Mouse (Mus musculus) intestine, embryonic 14.5 days (tissue): ENCODE data around the gene Hand2. TPM values are rescaled to one million over a fixed set of nuclear protein-coding genes. Genes with fewer than 3 reads are reported as not detected.

Experiments used
- ATAC-seq: fragments of 200-750 bp; cut with Nextera tagmentation; replicated peaks from 2 replicates; pipeline ENCODE4 v1.8.0; 2017; ENCODE audit warnings: low read depth, moderate number of reproducible peaks, moderate TSS enrichment, moderate library complexity; ENCODE audit not compliant: low FRiP score, low TSS enrichment
- DNase-seq: peaks from one replicate; pipeline ENCODE4 v3.0.0-alpha.2; 2018; ENCODE audit warnings: low spot score
- H3K27ac ChIP-seq: fragments of 300-500 bp; sonication (generic); 2 replicates; pipeline ENCODE4 v1.5.1; 2014; ENCODE audit warnings: low read depth, mild to moderate bottlenecking, control low read depth
- H3K27me3 ChIP-seq: fragments of 300-500 bp; sonication (generic); replicated peaks from 2 replicates; pipeline ENCODE4 v1.6.1; 2014; ENCODE audit warnings: low read length, control low read depth; ENCODE audit not compliant: control insufficient read depth, insufficient read depth
- H3K36me3 ChIP-seq: fragments of 300-500 bp; sonication (generic); 2 replicates; pipeline ENCODE4 v1.6.1; 2014; ENCODE audit warnings: low read length, control low read depth; ENCODE audit not compliant: control insufficient read depth, insufficient read depth
- H3K4me1 ChIP-seq: fragments of 300-500 bp; sonication (generic); replicated peaks from 2 replicates; pipeline ENCODE4 v1.6.1; 2014; ENCODE audit warnings: low read length, control low read depth, mixed read lengths; ENCODE audit not compliant: control insufficient read depth, insufficient read depth
- H3K4me2 ChIP-seq: fragments of 300-500 bp; sonication (generic); 2 replicates; pipeline ENCODE4 v1.6.1; 2014; ENCODE audit warnings: low read length
- H3K4me3 ChIP-seq: fragments of 300-500 bp; sonication (generic); 2 replicates; pipeline ENCODE4 v1.5.1; 2014; ENCODE audit warnings: low read depth, low read length, control low read depth, mixed read lengths
- H3K9ac ChIP-seq: fragments of 300-500 bp; sonication (generic); 2 replicates; pipeline ENCODE4 v1.6.1; 2014; ENCODE audit warnings: mild to moderate bottlenecking, low read length
- H3K9me3 ChIP-seq: fragments of 300-500 bp; sonication (generic); 2 replicates; pipeline ENCODE4 v1.6.1; 2016; ENCODE audit warnings: low read length, control low read depth; ENCODE audit not compliant: control insufficient read depth
- WGBS: fragments of 180-500 bp; shearing (Covaris S2); extraction: QIAGEN DNeasy Blood & Tissue Kit; methylation state at CpG from one replicate; pipeline ENCODE4 v1.1.7; 2014; 5-methylcytosine and 5-hydroxymethylcytosine counted together
- polyA plus RNA-seq: library from polyadenylated mRNA; unstranded; fragments of >200 nt; fragmentation: Nextera tagmentation; extraction: Ambion mirVana; gene quantifications from 2 replicates; pipeline ENCODE4 v1.2.1, GENCODE M21; 2014

The Hand2 gene
- polyA plus RNA-seq, 1 experiment from 2014 or later: 13.1 TPM

DNA sequence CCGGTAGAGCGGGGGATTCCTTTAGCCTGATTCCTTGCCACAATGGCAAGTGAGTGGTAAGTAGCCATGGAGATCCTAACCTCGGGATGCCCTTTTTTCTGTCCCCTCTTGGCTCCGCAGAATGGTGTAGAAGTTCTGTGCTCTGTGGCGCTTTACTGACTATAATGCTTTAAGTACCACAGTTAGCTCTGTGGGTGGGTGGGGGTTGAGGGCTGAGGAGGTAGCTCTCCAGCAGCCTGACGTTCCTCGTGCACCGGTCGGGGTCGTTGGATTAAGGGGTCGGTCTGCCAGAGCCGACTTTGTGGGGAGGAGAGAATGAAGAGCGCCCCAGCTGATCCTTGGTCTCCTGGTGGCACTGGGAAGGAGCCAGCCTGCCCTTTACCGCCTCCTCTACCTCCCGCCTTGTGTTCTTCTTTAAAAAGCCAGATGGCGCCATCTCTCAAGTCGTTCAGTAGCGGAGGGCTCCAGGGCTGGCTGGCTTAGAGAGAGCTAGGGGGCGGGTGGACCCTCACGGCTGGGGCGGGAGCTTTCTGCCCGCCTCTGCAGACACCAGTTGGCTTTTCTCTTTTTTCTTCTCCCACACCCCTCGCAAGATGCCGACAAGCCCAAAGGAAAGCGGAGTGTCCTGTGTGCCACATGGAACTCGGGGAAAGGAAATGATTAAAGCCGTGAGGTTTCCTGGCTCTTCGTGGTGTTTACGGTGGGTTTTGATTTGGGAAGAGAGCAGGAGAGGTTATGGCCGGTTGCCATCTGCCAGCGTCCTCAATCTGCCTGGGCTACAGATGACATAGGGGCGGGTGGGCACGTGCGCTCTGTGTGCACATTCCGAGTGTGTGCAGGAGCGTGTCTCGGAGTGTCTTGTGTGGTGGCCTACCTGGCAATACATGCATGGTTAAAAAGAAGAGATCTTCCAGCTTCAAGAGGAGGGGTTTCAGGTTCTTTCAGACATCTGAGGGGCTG, 32.8 kb downstream of the Hand2 start:
- H3K4me2 ChIP-seq: peak overlapping the region; percentile 56
- peaks cover 50% of the 10 kb centered on the region for H3K27me3 ChIP-seq
- peaks cover 10% of the 10 kb centered on the region; the same call in 1 of the 2 replicates for H3K4me1 ChIP-seq
- ATAC-seq: peak; percentile 84
- peak overlapping the region; percentile 31 for H3K9ac ChIP-seq
- peak; percentile 77 for DNase-seq
- peak overlapping the region; percentile 48 for H3K4me3 ChIP-seq
- WGBS: 4% methylated on average over 37 of the region's 37 CpGs
- H3K27ac ChIP-seq: no peak overlapping the region
- no peaks in the 10 kb centered on the region for H3K36me3 ChIP-seq
- H3K9me3 ChIP-seq: no peaks in the 10 kb centered on the region

DNA sequence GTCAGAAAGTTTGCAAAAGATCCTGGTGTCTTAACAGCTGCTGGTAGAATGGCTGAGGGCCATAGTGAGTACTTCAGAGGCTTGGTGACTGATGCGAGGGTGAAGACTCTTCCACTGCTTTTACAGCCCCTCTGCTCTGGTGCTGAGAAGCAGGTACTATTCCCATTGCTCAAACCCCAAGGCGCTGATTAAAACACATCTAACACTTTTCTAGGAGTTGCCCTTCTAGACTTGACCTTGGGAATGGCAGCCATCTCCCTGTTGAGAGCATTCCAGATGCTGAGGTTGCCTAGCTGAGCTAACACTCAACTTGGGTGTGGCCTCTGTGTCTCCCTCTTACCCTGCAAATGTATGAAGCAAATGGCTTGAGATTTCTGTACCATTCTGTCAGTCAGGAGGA, 34.1 kb downstream of the Hand2 start:
- ATAC-seq: no peak
- Histone ChIP-seq H3K36me3 (no peaks in the 10 kb centered on the region), H3K27me3 (peaks cover 38% of the 10 kb centered on the region), H3K4me3 (no peak overlapping the region), H3K27ac (no peak overlapping the region), H3K4me1 (0 out of 2 replicates have a peak, but pooled peaks cover 3% of the 10 kb centered on the region), H3K4me2 (no peak overlapping the region), H3K9me3 (no peaks in the 10 kb centered on the region), H3K9ac (no peak overlapping the region)
- DNase-seq: no peak
- 65% methylated on average over 2 of the region's 2 CpGs for WGBS

GRCm38 (mm10) chr8:57356529-57357325, 35.9 kb downstream of the Hand2 start:
- H3K4me3 ChIP-seq: no peak overlapping the region
- no peak for DNase-seq
- H3K27me3 ChIP-seq: peaks cover 29% of the 10 kb centered on the region
- H3K27ac ChIP-seq: no peak overlapping the region
- H3K9me3 ChIP-seq: no peaks in the 10 kb centered on the region
- 56% methylated on average over 9 of the region's 9 CpGs for WGBS
- H3K36me3 ChIP-seq: no peaks in the 10 kb centered on the region
- H3K4me2 ChIP-seq: no peak overlapping the region
- H3K4me1 ChIP-seq: peaks cover 13% of the 10 kb centered on the region
- ATAC-seq: no peak
- no peak overlapping the region for H3K9ac ChIP-seq

DNA sequence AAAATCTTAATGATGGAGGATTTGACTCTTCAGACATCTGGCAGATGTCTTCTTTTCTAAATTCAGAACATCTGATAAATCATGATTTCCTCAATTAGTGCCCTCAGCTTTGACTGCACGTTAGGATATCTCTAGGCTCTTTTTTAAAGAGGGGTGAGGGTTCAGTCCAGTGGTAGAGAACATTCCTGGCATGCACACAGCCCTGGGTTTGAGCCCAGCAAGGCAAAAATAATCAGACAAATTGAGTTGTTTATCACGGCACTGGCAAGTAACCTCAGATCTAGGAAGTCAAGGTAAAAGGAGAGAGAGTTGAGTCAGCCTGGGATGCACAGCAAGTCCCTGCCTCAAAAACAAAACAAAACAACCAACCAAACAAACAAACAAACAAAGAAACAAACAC, 39.7 kb downstream of the Hand2 start:
- Histone ChIP-seq H3K27ac (no peak overlapping the region), H3K36me3 (no peaks in the 10 kb centered on the region), H3K4me1 (peaks cover 10% of the 10 kb centered on the region), H3K4me2 (no peak overlapping the region), H3K9me3 (no peaks in the 10 kb centered on the region), H3K4me3 (no peak overlapping the region), H3K27me3 (peaks cover 4% of the 10 kb centered on the region; the same call in 1 of the 2 replicates), H3K9ac (no peak overlapping the region)
- 35% methylated on average over 2 of the region's 2 CpGs for WGBS
- ATAC-seq (no peak), DNase-seq (peak; percentile 48)

- H3K4me3 ChIP-seq: no peak overlapping the region
- H3K27ac ChIP-seq: no peak overlapping the region
- H3K36me3 ChIP-seq: no peaks in the 10 kb centered on the region
- peaks cover 10% of the 10 kb centered on the region for H3K4me1 ChIP-seq
- DNase-seq: no peak
- no peaks in the 10 kb centered on the region for H3K27me3 ChIP-seq
- H3K4me2 ChIP-seq: no peak overlapping the region
- no peaks in the 10 kb centered on the region for H3K9me3 ChIP-seq
- H3K9ac ChIP-seq: no peak overlapping the region
- ATAC-seq: no peak
- 35% methylated on average over 8 of the region's 8 CpGs for WGBS
Measured at GRCm38 (mm10) chr8:57361003-57361805, 40.4 kb downstream of the Hand2 start.

GRCm38 (mm10) chr8:57362881-57363280, 42.1 kb downstream of the Hand2 start:
- 42% methylated on average over 2 of the region's 2 CpGs for WGBS
- no peaks in the 10 kb centered on the region for H3K27me3 ChIP-seq
- H3K4me1 ChIP-seq: peaks cover 10% of the 10 kb centered on the region
- ATAC-seq (no peak), DNase-seq (no peak)
- no peak overlapping the region for H3K27ac ChIP-seq
- H3K4me3 ChIP-seq: no peak overlapping the region
- H3K9ac ChIP-seq: no peak overlapping the region
- no peaks in the 10 kb centered on the region for H3K36me3 ChIP-seq
- no peak overlapping the region for H3K4me2 ChIP-seq
- H3K9me3 ChIP-seq: no peaks in the 10 kb centered on the region

DNA sequence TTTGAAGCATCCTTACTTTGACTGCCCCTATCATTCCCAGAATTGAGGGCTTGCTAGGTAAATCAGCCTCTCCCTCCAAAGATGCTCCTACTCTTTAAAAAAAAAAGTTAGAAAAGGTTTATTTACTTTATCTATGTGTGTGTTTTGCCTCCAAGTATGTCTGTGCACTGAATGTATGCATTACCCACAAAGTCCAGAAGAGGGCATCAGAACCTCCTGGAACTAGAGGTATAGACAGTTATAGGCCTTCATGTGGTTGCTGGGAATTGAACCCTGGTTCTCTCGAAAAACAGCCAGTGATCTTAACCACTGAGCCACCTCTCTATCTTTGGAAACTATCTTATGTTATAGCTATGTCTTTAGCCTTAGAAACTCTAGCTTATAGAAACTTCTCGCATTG, 53.3 kb downstream of the Hand2 start:
- no peak overlapping the region for H3K4me2 ChIP-seq
- H3K9ac ChIP-seq: no peak overlapping the region
- H3K4me3 ChIP-seq: no peak overlapping the region
- no peaks in the 10 kb centered on the region for H3K4me1 ChIP-seq
- no peaks in the 10 kb centered on the region for H3K9me3 ChIP-seq
- ATAC-seq (no peak), DNase-seq (no peak)
- H3K27me3 ChIP-seq: no peaks in the 10 kb centered on the region
- no peak overlapping the region for H3K27ac ChIP-seq
- no peaks in the 10 kb centered on the region for H3K36me3 ChIP-seq
- whole genome bisulfite sequencing: 92% methylated on average over 2 of the region's 2 CpGs
